Mouse (Mus musculus) neutrophil, adult 65 days (primary cell): Measurements from ENCODE around the gene Gsc. TPM values are rescaled to one million over a fixed set of nuclear protein-coding genes. Genes with fewer than 3 reads are reported as not detected.

Experiments
- total RNA-seq: library from RNA; stranded (reverse); gene quantifications from 2 replicates; pipeline ENCODE4 v1.2.4, GENCODE M21; 2023

Gsc gene
- not detected in 2 replicates for total RNA-seq

DNA sequence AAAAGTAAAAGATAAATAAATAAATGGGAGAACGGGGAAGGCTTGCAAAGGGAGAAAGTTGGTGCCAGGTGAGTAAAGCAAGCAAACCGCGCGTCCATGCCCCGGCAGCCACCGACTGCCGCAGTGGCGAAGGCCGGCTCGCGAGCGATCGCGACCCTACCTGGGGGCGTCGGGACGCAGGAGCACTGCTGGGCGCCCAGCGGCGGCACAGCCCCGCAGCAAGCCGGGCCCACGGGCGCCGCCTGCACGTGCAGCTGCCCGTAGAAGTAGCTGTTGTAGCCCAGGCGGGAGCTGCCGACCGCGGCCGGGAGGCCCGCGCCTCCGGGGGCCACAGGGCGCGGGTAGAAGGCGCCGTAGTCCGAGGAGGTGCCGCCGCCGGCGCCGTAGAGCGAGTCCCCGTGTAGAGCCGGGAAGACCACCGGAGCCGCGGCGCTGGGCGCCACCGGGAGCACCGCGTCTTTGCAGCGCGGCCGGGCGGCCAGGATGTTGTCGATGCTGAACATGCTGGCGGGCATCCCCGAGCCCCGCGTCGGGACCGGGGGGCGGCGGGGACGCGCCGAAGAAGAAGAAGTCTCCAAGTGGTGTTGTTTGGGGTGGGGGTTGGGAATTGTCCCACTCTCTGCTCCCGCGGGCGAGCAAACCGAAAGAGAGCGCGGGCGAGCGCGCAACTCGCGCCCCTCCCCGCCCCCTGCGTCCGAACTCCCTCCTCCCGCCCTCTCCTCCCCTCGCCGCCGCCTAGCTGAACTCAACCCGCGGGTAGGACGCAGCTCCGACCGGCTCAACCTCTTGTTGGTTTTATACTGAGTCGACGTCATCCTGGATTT, at the start of gene Gsc:
TSS of gene Gsc (minus strand) at position 730 of the 824 bp plus-strand sequence.

Other genes with a start within 250 kb of the Gsc start
- 0.73 and 2.4 TPM in 2 replicates for gene Serpina3g, start 237.1 kb downstream of the Gsc start, total RNA-seq
- gene Serpina3i, start 210.2 kb downstream of the Gsc start, total RNA-seq = not detected in 2 replicates
- gene Serpina3j, start 158.8 kb downstream of the Gsc start, total RNA-seq = not detected in 2 replicates
- not detected in 2 replicates for gene Serpina3k, start 134.8 kb downstream of the Gsc start, total RNA-seq
- gene Serpina3m, start 134.8 kb downstream of the Gsc start, total RNA-seq = not detected in 2 replicates
- not detected in 2 replicates for gene Serpina3n, start 66.6 kb downstream of the Gsc start, total RNA-seq